Mouse (Mus musculus) forebrain, embryonic 14.5 days (tissue): ENCODE results near the gene Olfr1122. TPM values are rescaled to one million over a fixed set of nuclear protein-coding genes. Genes with fewer than 3 reads are reported as not detected.

Experiments
- ATAC-seq: fragments of 200-750 bp; cut with Nextera tagmentation; 2 replicates; pipeline ENCODE4 v1.8.0; 2017; ENCODE audit warnings: mild to moderate bottlenecking, moderate library complexity
- DNase-seq: peaks from one replicate; pipeline ENCODE4 v3.0.0-alpha.2; 2015; ENCODE audit warnings: low spot score
- H3K27ac ChIP-seq: fragments of 300-500 bp; sonication (generic); 2 replicates; pipeline ENCODE4 v1.5.1; 2014; ENCODE audit warnings: low read depth, mild to moderate bottlenecking, control low read depth, low read length, moderate library complexity
- H3K27me3 ChIP-seq: fragments of 300-500 bp; sonication (generic); replicated peaks from 2 replicates; pipeline ENCODE4 v1.6.1; 2014; ENCODE audit warnings: low read length, control low read depth, mixed read lengths; ENCODE audit not compliant: control insufficient read depth, insufficient read depth
- H3K36me3 ChIP-seq: fragments of 300-500 bp; sonication (generic); 2 replicates; pipeline ENCODE4 v1.6.1; 2014; ENCODE audit warnings: low read length, control low read depth; ENCODE audit not compliant: control insufficient read depth, insufficient read depth
- H3K4me1 ChIP-seq: fragments of 300-500 bp; sonication (generic); 2 replicates; pipeline ENCODE4 v1.6.1; 2014; ENCODE audit warnings: antibody characterized with exemption, low read length, control low read depth; ENCODE audit not compliant: control insufficient read depth, insufficient read depth
- H3K4me2 ChIP-seq: fragments of 300-500 bp; sonication (generic); 2 replicates; pipeline ENCODE4 v1.6.1; 2014; ENCODE audit warnings: mild to moderate bottlenecking, control low read depth, low read length
- H3K4me3 ChIP-seq: fragments of 300-500 bp; sonication (generic); 2 replicates; pipeline ENCODE4 v1.5.1; 2014; ENCODE audit warnings: low read depth, low read length, control low read depth
- H3K9ac ChIP-seq: fragments of 300-500 bp; sonication (generic); 2 replicates; pipeline ENCODE4 v1.6.1; 2014; ENCODE audit warnings: mild to moderate bottlenecking, low read length, control low read depth, moderate library complexity
- H3K9me3 ChIP-seq: fragments of 300-500 bp; sonication (generic); replicated peaks from 2 replicates; pipeline ENCODE4 v1.6.1; 2016; ENCODE audit warnings: low read length, control low read depth, mixed read lengths; ENCODE audit not compliant: control insufficient read depth
- WGBS: fragments of 180-500 bp; shearing (Covaris S2); extraction: QIAGEN DNeasy Blood & Tissue Kit; methylation state at CpG from one replicate; pipeline ENCODE4 v1.1.7; 2014; 5-methylcytosine and 5-hydroxymethylcytosine counted together
- polyA plus RNA-seq: library from polyadenylated mRNA; unstranded; fragments of >200 nt; fragmentation: Nextera tagmentation; extraction: Ambion mirVana; gene quantifications from 2 replicates; pipeline ENCODE4 v1.2.1, GENCODE M21; 2014

Olfr1122 gene
- polyA plus RNA-seq, 1 experiment from 2014 or later: not detected

GRCm38 (mm10) chr2:87429975-87430374, 44.3 kb downstream of the Olfr1122 start, which contains the start of gene Olfr1124:
Gene Olfr1124, plus strand, starts transcription at chr2:87430275.
- H3K9me3 ChIP-seq: no peaks in the 10 kb centered on the region
- no peaks in the 10 kb centered on the region for H3K27me3 ChIP-seq
- no peak within 1 kb of the TSS for H3K9ac ChIP-seq
- ATAC-seq (no peak), DNase-seq (no peak)
- no peak within 1 kb of the TSS for H3K4me3 ChIP-seq
- H3K27ac ChIP-seq: no peak within 1 kb of the TSS
- WGBS: 93% methylated on average over 1 of the region's 1 CpGs
- no peak within 1 kb of the TSS for H3K4me2 ChIP-seq
- H3K4me1 ChIP-seq: no peaks in the 10 kb centered on the region
- no peaks in the 10 kb centered on the region for H3K36me3 ChIP-seq

- H3K4me2 ChIP-seq: no peak overlapping the region
- H3K4me1 ChIP-seq: no peaks in the 10 kb centered on the region
- H3K27ac ChIP-seq: no peak overlapping the region
- no peak overlapping the region for H3K4me3 ChIP-seq
- no peak overlapping the region for H3K9ac ChIP-seq
- DNase-seq (no peak), ATAC-seq (no peak)
- H3K27me3 ChIP-seq: no peaks in the 10 kb centered on the region
- H3K9me3 ChIP-seq: no peaks in the 10 kb centered on the region
- 94% methylated on average over 16 of the region's 16 CpGs for WGBS
- H3K36me3 ChIP-seq: no peaks in the 10 kb centered on the region
These were observed 52.1 kb downstream of the Olfr1122 start for GRCm38 (mm10) chr2:87437731-87438130.

Other genes with a start within 250 kb of the Olfr1122 start
- gene Olfr1110, start 245.5 kb upstream of the Olfr1122 start, polyA plus RNA-seq: not detected in 2 replicates
- gene Olfr1111, start 233.2 kb upstream of the Olfr1122 start, polyA plus RNA-seq: not detected in 2 replicates
- gene Olfr1112, start 198.1 kb upstream of the Olfr1122 start, polyA plus RNA-seq: not detected in 2 replicates
- not detected in 2 replicates for gene Olfr1113, start 176.9 kb upstream of the Olfr1122 start, polyA plus RNA-seq
- gene Olfr1115, start 137.8 kb upstream of the Olfr1122 start, polyA plus RNA-seq: not detected in 2 replicates
- gene Olfr1116, start 118.3 kb upstream of the Olfr1122 start, polyA plus RNA-seq: not detected in 2 replicates
- gene Olfr1118, start 78.3 kb upstream of the Olfr1122 start, polyA plus RNA-seq: not detected in 2 replicates
- not detected in 2 replicates for gene Olfr1120, start 31.0 kb upstream of the Olfr1122 start, polyA plus RNA-seq
- gene Olfr1121, start 16.0 kb upstream of the Olfr1122 start, polyA plus RNA-seq: not detected in 2 replicates
- gene Olfr1123, start 30.8 kb downstream of the Olfr1122 start, polyA plus RNA-seq: not detected in 2 replicates
- 0.09 TPM in 1 of 2 replicates, not detected in the other for gene Olfr1124, start 44.4 kb downstream of the Olfr1122 start, polyA plus RNA-seq
- not detected in 2 replicates for gene Olfr1126, start 68.1 kb downstream of the Olfr1122 start, polyA plus RNA-seq
- gene Pramel7, start 111.2 kb downstream of the Olfr1122 start, polyA plus RNA-seq: not detected in 2 replicates
- not detected in 2 replicates for gene Pramel6, start 120.7 kb downstream of the Olfr1122 start, polyA plus RNA-seq
- not detected in 2 replicates for gene Olfr153, start 145.9 kb downstream of the Olfr1122 start, polyA plus RNA-seq
- gene Olfr1128, start 159.7 kb downstream of the Olfr1122 start, polyA plus RNA-seq: not detected in 2 replicates
- gene Olfr1129, start 188.1 kb downstream of the Olfr1122 start, polyA plus RNA-seq: not detected in 2 replicates
- not detected in 2 replicates for gene Olfr1130, start 220.4 kb downstream of the Olfr1122 start, polyA plus RNA-seq
- not detected in 2 replicates for gene Olfr1131, start 241.3 kb downstream of the Olfr1122 start, polyA plus RNA-seq